Mouse (Mus musculus): ENCODE results near the gene Akap1.

The Akap1 gene

GRCm38 (mm10) chr11:88841406-88841805 lies 23.0 kb downstream of the Akap1 start:
- no peak for DNase-seq

GRCm38 (mm10) chr11:88840724-88841350 lies 23.5 kb downstream of the Akap1 start:
- DNase-seq, result no peak

- DNase-seq, result no peak
Observed at GRCm38 (mm10) chr11:88840292-88840691, 24.1 kb downstream of the Akap1 start.

- no peak for DNase-seq
Observed at GRCm38 (mm10) chr11:88839379-88839778, 25.0 kb downstream of the Akap1 start.

GRCm38 (mm10) chr11:88838630-88839029 lies 25.8 kb downstream of the Akap1 start:
- no peak for DNase-seq

GRCm38 (mm10) chr11:88834606-88835005 lies 29.8 kb downstream of the Akap1 start:
- no peak for DNase-seq

- no peak for DNase-seq
Observed at GRCm38 (mm10) chr11:88834134-88834533, 30.3 kb downstream of the Akap1 start.

GRCm38 (mm10) chr11:88833099-88833498 lies 31.3 kb downstream of the Akap1 start:
- no peak for DNase-seq

- DNase-seq, result peak; percentile 43
Observed at GRCm38 (mm10) chr11:88830257-88830804, 34.1 kb downstream of the Akap1 start.

- peak; percentile 9 for DNase-seq
Observed at GRCm38 (mm10) chr11:88828528-88828927, 35.9 kb downstream of the Akap1 start.

GRCm38 (mm10) chr11:88825909-88826308 lies 38.5 kb downstream of the Akap1 start:
- DNase-seq, result peak; percentile 51

- DNase-seq, result peak; percentile 85
Observed at GRCm38 (mm10) chr11:88822991-88823390, 41.4 kb downstream of the Akap1 start.

- no peak for DNase-seq
Observed at GRCm38 (mm10) chr11:88822526-88822925, 41.9 kb downstream of the Akap1 start.

- no peak for DNase-seq
Observed at GRCm38 (mm10) chr11:88820742-88821576, 43.4 kb downstream of the Akap1 start.

- DNase-seq, result no peak
Observed at GRCm38 (mm10) chr11:88820253-88820652, 44.1 kb downstream of the Akap1 start.

- DNase-seq, result no peak
Observed at GRCm38 (mm10) chr11:88817061-88817460, 47.3 kb downstream of the Akap1 start.

GRCm38 (mm10) chr11:88803231-88804010 lies 61.0 kb downstream of the Akap1 start:
- DNase-seq, result no peak

GRCm38 (mm10) chr11:88796207-88796606 lies 68.2 kb downstream of the Akap1 start:
- no peak for DNase-seq

GRCm38 (mm10) chr11:88789893-88790292 lies 74.5 kb downstream of the Akap1 start:
- DNase-seq, result no peak

GRCm38 (mm10) chr11:88786816-88787215 lies 77.6 kb downstream of the Akap1 start:
- DNase-seq, result no peak

- no peak for DNase-seq
Observed at GRCm38 (mm10) chr11:88783525-88783924, 80.9 kb downstream of the Akap1 start.

- no peak for DNase-seq
Observed at GRCm38 (mm10) chr11:88782531-88782930, 81.9 kb downstream of the Akap1 start.
